Mouse (Mus musculus): Measurements from ENCODE around the gene Ifna4. TPM values are rescaled to one million over a fixed set of nuclear protein-coding genes. Genes with fewer than 3 reads are reported as not detected.

Ifna4 gene
- polyA plus RNA-seq, 1 experiment from 2014 or later = not detected

Other genes starting within 250 kb of the Ifna4 start
- gene Ifna9, start 249.5 kb upstream of the Ifna4 start, polyA plus RNA-seq (2016; fragmentation: Nextera tagmentation; extraction: Ambion mirVana) = not detected in 2 replicates
- gene Ifna12, start 238.5 kb upstream of the Ifna4 start, polyA plus RNA-seq (2016; fragmentation: Nextera tagmentation; extraction: Ambion mirVana) = not detected in 2 replicates
- gene C87499, start 207.4 kb upstream of the Ifna4 start, polyA plus RNA-seq (2016; fragmentation: Nextera tagmentation; extraction: Ambion mirVana) = not detected in 2 replicates
- not detected in 2 replicates for gene Ifna13, start 197.4 kb upstream of the Ifna4 start, polyA plus RNA-seq (2016; fragmentation: Nextera tagmentation; extraction: Ambion mirVana)
- not detected in 2 replicates for gene Ifna16, start 164.9 kb upstream of the Ifna4 start, polyA plus RNA-seq (2016; fragmentation: Nextera tagmentation; extraction: Ambion mirVana)
- gene Ifna2, start 157.9 kb upstream of the Ifna4 start, polyA plus RNA-seq (2016; fragmentation: Nextera tagmentation; extraction: Ambion mirVana) = not detected in 2 replicates
- not detected in 2 replicates for gene Ifnab, start 150.5 kb upstream of the Ifna4 start, polyA plus RNA-seq (2016; fragmentation: Nextera tagmentation; extraction: Ambion mirVana)
- gene Gm26566, start 120.1 kb upstream of the Ifna4 start, polyA plus RNA-seq (2016; fragmentation: Nextera tagmentation; extraction: Ambion mirVana) = 0.83 and 1.1 TPM in 2 replicates
- 108 and 112 TPM in 2 replicates for gene Klhl9, start 119.4 kb upstream of the Ifna4 start, polyA plus RNA-seq (2016; fragmentation: Nextera tagmentation; extraction: Ambion mirVana)
- not detected in 2 replicates for gene Gm13271, start 87.0 kb upstream of the Ifna4 start, polyA plus RNA-seq (2016; fragmentation: Nextera tagmentation; extraction: Ambion mirVana)
- gene Gm13283, start 81.7 kb upstream of the Ifna4 start, polyA plus RNA-seq (2016; fragmentation: Nextera tagmentation; extraction: Ambion mirVana) = 0.14 TPM in 1 of 2 replicates, not detected in the other
- gene Gm13290, start 68.0 kb upstream of the Ifna4 start, polyA plus RNA-seq (2016; fragmentation: Nextera tagmentation; extraction: Ambion mirVana) = 0.33 and 0.35 TPM in 2 replicates
- not detected in 2 replicates for gene Gm13289, start 64.9 kb upstream of the Ifna4 start, polyA plus RNA-seq (2016; fragmentation: Nextera tagmentation; extraction: Ambion mirVana)
- gene Gm13272, start 62.0 kb upstream of the Ifna4 start, polyA plus RNA-seq (2016; fragmentation: Nextera tagmentation; extraction: Ambion mirVana) = 0.24 TPM in 1 of 2 replicates, not detected in the other
- 0.15 and 0.33 TPM in 2 replicates for gene Ifnz, start 59.7 kb upstream of the Ifna4 start, polyA plus RNA-seq (2016; fragmentation: Nextera tagmentation; extraction: Ambion mirVana)
- not detected in 2 replicates for gene Gm13276, start 56.2 kb upstream of the Ifna4 start, polyA plus RNA-seq (2016; fragmentation: Nextera tagmentation; extraction: Ambion mirVana)
- not detected in 2 replicates for gene Gm13277, start 53.2 kb upstream of the Ifna4 start, polyA plus RNA-seq (2016; fragmentation: Nextera tagmentation; extraction: Ambion mirVana)
- not detected in 2 replicates for gene Gm13278, start 50.3 kb upstream of the Ifna4 start, polyA plus RNA-seq (2016; fragmentation: Nextera tagmentation; extraction: Ambion mirVana)
- gene Gm13275, start 47.4 kb upstream of the Ifna4 start, polyA plus RNA-seq (2016; fragmentation: Nextera tagmentation; extraction: Ambion mirVana) = not detected in 2 replicates
- not detected in 2 replicates for gene Gm13279, start 44.5 kb upstream of the Ifna4 start, polyA plus RNA-seq (2016; fragmentation: Nextera tagmentation; extraction: Ambion mirVana)
- gene Gm13285, start 42.2 kb upstream of the Ifna4 start, polyA plus RNA-seq (2016; fragmentation: Nextera tagmentation; extraction: Ambion mirVana) = 1.1 TPM in 1 of 2 replicates, not detected in the other
- gene Gm13287, start 38.6 kb upstream of the Ifna4 start, polyA plus RNA-seq (2016; fragmentation: Nextera tagmentation; extraction: Ambion mirVana) = 1.2 TPM in 1 of 2 replicates, not detected in the other
- not detected in 2 replicates for gene Gm13288, start 36.3 kb upstream of the Ifna4 start, polyA plus RNA-seq (2016; fragmentation: Nextera tagmentation; extraction: Ambion mirVana)
- not detected in 2 replicates for gene Ifna7, start 25.6 kb upstream of the Ifna4 start, polyA plus RNA-seq (2016; fragmentation: Nextera tagmentation; extraction: Ambion mirVana)
- not detected in 2 replicates for gene Ifna11, start 21.9 kb upstream of the Ifna4 start, polyA plus RNA-seq (2016; fragmentation: Nextera tagmentation; extraction: Ambion mirVana)
- gene Ifna6, start 14.4 kb upstream of the Ifna4 start, polyA plus RNA-seq (2016; fragmentation: Nextera tagmentation; extraction: Ambion mirVana) = not detected in 2 replicates
- not detected in 2 replicates for gene Ifna5, start 6.3 kb upstream of the Ifna4 start, polyA plus RNA-seq (2016; fragmentation: Nextera tagmentation; extraction: Ambion mirVana)
- not detected in 2 replicates for gene Ifna1, start 8.2 kb downstream of the Ifna4 start, polyA plus RNA-seq (2016; fragmentation: Nextera tagmentation; extraction: Ambion mirVana)
- gene Ifne, start 38.3 kb downstream of the Ifna4 start, polyA plus RNA-seq (2016; fragmentation: Nextera tagmentation; extraction: Ambion mirVana) = not detected in 2 replicates

Data from heart, embryonic 12.5 days (tissue).